Mouse (Mus musculus) frontal cortex, postnatal 10 days (tissue): ENCODE results near the gene Lig1.
A peak's percentile ranks its signal among the peaks of the same experiment; 100 is the strongest.

Source experiments
- DNase-seq, 2 experiments: peaks; one replicate each; pipeline ENCODE4 v3.0.0; 2022; ENCODE audit warnings: low spot score in 2 of 2, mixed read lengths in 1 of 2

The Lig1 gene

GRCm38 (mm10) chr7:13310493-13311199 is 33.6 kb downstream of the Lig1 start:
- DNase-seq, result no peak

GRCm38 (mm10) chr7:13311401-13311800 is 34.3 kb downstream of the Lig1 start:
- no peak for DNase-seq

- no peak for DNase-seq
These were observed 37.1 kb downstream of the Lig1 start for GRCm38 (mm10) chr7:13314095-13314597.

GRCm38 (mm10) chr7:13321424-13321823 is 44.3 kb downstream of the Lig1 start:
- DNase-seq, result no peak

GRCm38 (mm10) chr7:13324316-13324715 is 47.2 kb downstream of the Lig1 start, which contains the start of gene Pla2g4c:
TSS of gene Pla2g4c (plus strand) at chr7:13324655.
- no peak for DNase-seq

- no peak for DNase-seq
These were observed 53.5 kb downstream of the Lig1 start for GRCm38 (mm10) chr7:13330575-13330974.

- DNase-seq, result peak; percentile 12 to 27
These were observed 78.9 kb downstream of the Lig1 start for GRCm38 (mm10) chr7:13355943-13356342.
